8 mouse cellular contexts compared by ENCODE assay signal in the genomic region with DNA sequence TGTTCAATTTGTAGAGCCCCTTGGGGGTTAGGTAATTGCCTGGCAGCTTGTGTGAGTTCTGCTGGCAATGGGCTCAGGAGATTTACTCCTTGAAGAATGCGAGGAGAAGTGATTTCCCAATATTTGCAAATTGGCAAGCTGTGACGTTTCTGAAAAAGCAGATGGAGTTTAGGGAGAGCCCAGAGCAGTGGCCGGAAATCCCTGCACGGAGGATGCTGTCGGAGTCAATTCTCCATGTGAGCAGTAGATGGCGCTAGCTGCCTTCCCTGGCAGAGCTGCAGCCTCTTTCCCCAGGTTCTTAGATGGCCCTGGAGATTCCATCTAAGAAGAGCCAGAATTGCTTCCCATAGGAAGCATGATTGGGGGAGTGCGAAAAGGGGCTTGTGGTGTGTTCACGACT. TPM values are rescaled to one million over a fixed set of nuclear protein-coding genes. Genes with fewer than 3 reads are reported as not detected.
DNase-seq lines count a peak whose midpoint lies in the region; ATAC-seq lines count a peak whose summit lies in the region.

No protein-coding gene starts in this region.

- peak; percentile 78 for ATAC-seq in activated CD4-positive, CD25-positive, alpha-beta regulatory T cell, adult 4 months

- DNase-seq in cerebellum, postnatal 25 days, result peak; percentile 82 to 87
- peak; percentile 47 to 66 for DNase-seq in frontal cortex, postnatal 25 days (ENCODE audit: low spot score in 2 of 2)
- DNase-seq in induced T-regulatory cell, adult 2 months (ENCODE audit: low read depth), result peak; percentile 67
- peak; percentile 79 for DNase-seq in left cerebral cortex, adult 18-20 months (ENCODE audit: low spot score in 2 of 2)
- peak; percentile 82 for DNase-seq in mesoderm, embryonic 11.5 days (ENCODE audit: low read depth, low spot score)
- peak; percentile 84 to 88 for DNase-seq in right cerebral cortex, postnatal 10 days (ENCODE audit: low spot score in 2 of 2)
- peak; percentile 40 for DNase-seq in yolk sac, embryonic 10.5 days (ENCODE audit: low spot score)

RNA-seq across cellular contexts. Expression of gene Smim20, which starts 59.1 kb away (rescaled TPM):
- polyA plus RNA-seq in activated CD4-positive, CD25-positive, alpha-beta regulatory T cell, adult 4 months (2017; shearing (Covaris generic)), result 100 to 1,000 TPM; 103 to 107 TPM
- 10 to 100 TPM; 29.2 to 34.2 TPM for total RNA-seq in left cerebral cortex, adult 18-20 months (2021)

Comparison
In these comparisons a context has a peak if more than half of its experiments do, and no peak if none do; other contexts are left out.
1. Peak in every context shown above with its lines: DNase-seq and ATAC-seq.